Mouse (Mus musculus): ENCODE results near the gene Strbp. TPM values are rescaled to one million over a fixed set of nuclear protein-coding genes. Genes with fewer than 3 reads are reported as not detected.

Strbp gene
- 10 to 100 TPM; 48.2 to 68.0 TPM for total RNA-seq (2021)
- long read RNA-seq, experiment 1, transcript Strbp-202 (18 exons, 3,144 nt): major isoform, 34 of 57 reads
- long read RNA-seq, experiment 1, partial matches to known transcripts: 11 of 57 reads
- long read RNA-seq, experiment 1, other reads (novel, unspliced or antisense): 11 of 57 reads
- long read RNA-seq, experiment 2, transcript Strbp-202 (18 exons, 3,144 nt): major isoform, 9 of 15 reads
- long read RNA-seq, experiment 2, partial matches to known transcripts: 1 of 15 reads
- long read RNA-seq, experiment 2, other reads (novel, unspliced or antisense): 5 of 15 reads

DNA sequence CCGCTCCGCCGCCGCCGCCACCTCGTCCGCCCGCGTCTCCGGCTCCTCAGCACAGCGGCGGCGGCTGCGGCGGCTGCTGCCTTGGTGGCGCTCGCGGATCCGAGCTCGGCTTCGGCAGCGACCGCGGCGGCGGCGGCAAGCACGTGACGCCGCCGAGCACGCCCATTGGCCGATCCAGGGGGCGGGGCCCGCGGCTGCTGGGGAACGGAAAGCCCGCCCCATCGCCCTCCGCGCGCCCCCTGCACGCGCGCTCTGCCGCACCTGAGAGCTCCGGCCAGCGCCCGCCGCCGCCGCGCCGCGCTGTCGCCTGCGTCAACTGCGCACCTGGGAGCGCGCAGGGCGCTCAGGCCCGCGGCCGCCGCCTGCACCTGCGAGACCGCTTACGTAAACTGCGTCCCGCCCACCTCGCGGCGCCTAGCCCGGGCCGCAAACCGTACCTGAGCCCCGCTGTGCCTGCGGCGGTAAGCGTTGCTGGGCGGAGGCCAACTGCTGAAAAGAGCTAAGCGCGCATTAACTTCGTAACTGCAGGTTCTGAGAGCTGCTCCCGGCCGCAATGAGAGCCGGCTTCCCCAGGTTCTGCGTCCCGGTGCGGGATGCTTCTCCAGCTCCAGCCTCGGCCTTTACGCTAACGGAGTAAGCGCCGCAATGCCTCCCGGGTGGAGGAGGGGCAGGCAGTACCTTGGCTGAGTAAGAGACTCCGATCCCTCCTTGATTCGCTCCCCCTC is at the start of gene Strbp:
Gene Strbp, minus strand, starts transcription at position 630 of the 725 bp plus-strand sequence.
- DNase-seq: peak; percentile 96 to 98

DNA sequence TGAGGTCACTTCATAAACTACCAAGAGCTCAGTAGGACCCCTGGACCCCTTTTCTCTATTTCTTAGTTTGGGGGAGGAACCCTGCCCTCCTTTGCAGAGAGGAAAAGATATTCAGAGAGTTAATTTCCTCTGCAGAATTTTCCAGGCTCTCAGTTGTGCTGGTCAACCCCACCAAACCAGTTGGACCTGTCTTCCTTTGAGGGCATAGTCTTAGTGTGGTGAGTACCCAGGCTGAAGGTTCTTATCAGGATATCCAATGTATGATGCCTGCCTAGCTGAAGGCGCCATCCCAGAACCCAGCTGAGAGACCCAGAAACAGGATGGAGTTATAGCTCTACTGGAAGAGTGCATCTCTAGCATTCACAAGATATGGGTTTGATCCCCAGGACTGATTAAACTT is 47.5 kb upstream of the Strbp start:
- no peak for DNase-seq

DNA sequence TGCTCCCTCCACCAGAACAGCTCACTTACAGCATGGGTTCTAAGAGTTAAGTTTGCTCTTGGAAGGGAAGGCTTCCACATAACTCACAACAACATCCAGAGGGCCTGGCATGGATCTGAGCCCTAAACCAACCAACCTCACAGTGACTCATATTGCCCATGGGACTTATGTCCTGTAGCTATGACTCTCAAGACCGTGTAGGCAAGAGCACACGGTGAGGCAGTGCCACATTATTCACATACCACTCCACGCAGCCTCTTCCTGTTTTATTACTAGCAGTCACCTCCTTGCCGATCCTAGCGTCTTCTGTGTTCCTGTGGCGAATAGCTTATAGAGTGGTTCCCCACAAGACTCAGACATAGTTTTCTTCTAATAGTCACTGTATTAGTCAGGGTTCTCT is 45.7 kb upstream of the Strbp start:
- DNase-seq: no peak

DNA sequence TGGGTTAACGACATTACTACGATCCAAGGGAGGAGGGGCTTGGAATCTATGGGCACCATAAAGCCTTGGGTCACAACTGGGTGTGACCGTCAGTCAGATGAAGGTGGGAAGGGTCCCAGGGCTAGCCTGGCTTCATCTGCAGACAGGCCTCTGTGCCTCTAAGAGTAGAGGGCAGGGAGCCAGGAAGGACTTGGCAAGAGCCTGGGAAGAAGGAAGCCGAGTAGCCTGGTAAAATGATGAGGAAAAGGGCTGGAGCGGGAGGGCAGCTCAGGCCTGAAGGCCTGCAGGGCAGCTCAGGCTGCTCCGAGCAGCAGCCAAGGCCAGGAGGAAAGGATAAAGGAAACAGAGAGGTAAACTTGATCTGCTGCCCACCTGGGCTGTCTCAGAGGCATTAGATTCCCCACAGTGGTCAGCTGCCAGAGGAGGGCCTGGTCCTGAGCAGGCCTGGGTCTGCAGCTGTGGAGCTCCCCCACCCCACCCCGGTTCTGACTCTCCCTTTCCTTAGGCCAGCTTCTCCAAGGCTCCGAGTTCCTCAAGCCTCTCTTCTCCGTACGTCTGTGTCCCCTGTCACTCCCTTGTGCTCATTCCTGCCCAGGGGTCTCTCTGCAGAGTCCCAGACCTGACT is 44.9 kb upstream of the Strbp start:
- DNase-seq: peak; percentile 32 to 44

DNA sequence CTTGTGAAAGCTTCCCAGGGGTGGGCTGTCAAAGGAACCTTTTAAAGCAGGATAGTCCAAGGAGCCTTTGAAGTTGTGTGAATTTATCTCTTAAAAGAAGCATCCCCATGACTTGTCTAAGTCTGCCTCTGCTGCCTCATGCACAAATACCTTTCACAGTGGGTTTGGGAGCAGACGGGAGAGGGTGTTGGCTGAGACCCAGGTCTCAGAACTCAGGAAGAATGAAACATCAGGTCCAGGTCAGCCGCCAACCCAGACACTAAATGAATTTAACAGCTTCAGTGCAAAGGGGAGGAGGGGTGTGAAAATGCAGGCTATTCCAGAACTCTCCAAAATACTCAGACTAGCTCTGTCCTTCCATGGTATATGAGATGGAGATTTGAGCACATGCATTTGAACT is 44.2 kb upstream of the Strbp start:
- DNase-seq: no peak

DNA sequence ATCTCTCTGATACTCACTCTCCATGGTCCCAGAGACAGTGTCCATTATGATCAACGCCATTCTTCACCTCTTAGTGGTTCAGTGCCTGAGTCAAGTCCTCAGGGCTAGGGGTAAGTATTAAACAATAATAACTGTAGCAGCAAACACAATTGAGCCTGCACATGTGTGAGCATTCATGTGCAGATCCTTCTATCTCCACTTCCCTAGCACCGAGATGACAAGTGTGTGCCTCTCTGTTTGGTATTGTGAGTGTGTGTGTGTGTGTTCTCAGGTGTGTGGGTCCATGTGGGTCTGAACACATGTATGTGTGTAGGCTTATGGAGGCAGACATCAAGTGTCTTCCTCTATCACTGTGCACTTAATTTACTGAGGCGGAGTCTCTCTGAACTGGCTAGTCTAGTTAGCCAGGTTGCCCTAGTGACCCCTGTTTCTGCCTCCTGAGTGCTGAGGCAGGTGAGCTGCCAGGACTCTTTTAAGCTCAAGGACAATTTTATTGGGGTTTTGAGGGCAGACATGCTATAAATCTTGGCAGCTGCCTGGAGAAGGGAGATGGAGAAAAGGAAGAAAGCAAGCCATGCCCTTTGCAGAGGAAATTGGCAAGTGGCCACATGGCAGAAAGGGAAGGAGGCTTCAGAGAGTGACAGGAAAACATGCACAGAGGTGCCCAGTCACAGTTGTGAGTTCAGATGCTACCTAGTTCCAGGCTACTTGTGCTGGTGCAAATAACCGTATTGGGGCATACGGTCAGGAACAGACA is 42.8 kb upstream of the Strbp start:
- peak in 1 of 2 experiments; percentile 37 for DNase-seq

DNA sequence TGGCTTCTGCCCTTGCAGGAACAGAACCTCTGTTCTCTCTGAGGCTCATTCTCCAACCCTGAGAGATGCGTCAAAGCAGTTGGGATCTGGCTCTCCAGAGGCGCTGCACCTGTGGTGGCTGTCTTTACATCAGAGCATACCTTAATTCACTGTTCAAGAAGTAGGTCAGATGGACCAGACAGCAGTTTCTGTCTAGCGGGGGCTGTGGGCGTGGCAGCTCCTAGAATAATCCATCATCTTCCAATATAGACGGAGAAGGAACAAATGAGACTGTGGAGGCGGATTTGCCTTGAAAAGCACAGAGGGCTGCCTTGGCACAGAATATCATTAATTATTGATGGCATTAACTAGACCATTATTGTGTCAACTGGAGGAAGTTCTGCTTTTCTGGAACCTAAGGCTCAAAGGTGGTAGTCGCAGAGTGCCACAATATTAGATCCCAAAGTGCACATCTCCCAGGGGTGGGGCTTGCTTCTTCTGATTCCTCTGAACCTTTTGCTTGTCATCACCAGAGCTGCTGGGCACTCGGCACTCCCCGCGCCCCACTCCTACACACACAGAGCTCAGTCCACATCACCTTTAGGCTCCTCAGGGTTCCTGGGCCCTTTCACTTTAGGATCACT is 41.2 kb upstream of the Strbp start:
- DNase-seq: no peak

DNA sequence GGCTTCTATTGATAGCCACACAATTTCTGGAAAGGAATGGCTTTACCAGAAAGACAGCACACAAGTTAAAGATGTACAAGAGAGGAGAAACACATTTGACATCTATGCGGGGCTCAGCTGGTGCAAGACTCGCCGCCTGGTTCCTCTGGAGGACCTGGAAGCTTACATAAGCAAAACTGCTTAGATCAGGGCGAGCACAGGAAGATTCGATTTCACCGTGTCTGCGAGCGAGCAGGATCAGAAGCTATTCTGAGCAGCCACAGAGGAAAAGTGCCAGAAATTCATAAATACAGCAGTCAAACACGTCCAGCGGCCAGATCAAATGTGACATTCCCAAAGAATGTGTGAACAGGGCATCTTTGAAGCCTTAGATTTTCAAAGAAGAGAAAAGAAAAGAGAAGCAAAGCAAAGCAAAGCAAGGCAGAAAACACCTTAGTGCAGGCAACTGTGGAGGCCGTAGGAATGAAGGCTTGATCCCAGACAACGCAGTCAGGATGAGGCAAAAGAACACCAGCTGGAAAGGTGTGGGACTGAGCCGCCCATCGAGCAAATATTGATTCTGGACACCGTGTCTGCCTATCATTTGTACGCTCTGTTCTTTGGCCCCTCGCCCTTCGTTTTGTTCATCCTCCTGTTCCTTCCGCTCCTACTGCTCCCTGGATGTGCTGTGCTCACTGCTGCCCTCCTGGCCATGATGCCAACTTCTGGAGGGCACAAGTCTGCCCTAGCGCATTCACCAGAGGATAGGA is 38.3 kb upstream of the Strbp start:
- DNase-seq: no peak

DNA sequence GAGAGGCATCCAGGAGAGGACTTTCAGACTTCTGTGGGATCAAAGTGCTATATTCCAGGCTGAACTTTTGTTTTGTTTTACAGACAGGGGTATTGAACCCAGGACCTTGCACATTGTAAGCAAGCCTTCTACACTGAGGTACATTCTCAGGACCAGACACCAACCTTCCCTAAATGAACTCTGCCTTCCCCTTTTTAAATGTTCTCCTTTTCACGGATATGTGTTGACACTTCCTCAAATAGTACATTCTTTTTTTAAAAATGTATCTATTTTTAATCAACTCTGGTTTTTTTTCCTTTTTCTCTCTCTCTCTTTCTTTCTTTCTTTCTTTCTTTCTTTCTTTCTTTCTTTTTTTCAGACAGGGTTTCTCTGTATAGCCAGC is 32.1 kb upstream of the Strbp start:
- no peak for DNase-seq

DNA sequence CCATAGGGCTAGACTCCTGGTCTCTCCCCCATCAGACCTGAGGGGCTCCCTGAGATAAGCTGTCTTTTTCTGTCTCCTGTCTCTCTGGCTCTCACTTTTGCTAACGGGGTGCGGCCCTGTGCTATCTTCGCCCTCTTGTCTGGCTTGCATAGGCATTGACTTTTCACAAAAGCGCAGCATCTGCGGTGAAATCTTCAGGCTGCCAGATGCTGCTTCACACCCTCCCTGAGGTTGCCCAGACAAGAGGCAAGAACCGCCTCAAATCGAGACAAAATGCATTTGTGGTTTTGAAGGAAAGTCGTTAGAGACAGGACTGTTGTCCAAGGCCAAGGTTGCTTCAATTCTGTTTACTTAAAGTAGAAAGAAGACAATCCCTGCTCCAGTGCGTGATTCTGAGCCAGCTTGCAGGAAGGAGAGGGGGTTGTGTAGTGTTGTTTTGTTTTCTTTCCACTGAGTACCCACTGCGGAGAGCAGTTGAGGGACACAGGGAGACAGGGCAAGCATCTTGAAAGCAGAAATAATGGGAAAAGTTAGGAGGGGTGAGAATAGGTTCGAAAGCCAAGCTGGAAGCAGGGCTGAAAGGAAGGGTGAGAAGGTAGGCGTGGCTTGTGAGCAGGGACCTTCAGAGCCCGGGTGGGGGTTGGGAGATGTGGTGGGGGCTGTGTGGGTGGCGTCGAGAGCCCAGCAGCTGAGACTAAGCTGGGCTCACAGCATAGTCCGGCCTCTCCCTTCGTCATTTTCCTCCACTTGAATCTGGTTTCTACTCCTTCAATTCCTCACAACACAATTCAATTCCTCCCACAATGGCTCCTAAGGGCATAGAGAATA is 31.5 kb upstream of the Strbp start:
- DNase-seq: peak; percentile 55 to 61

DNA sequence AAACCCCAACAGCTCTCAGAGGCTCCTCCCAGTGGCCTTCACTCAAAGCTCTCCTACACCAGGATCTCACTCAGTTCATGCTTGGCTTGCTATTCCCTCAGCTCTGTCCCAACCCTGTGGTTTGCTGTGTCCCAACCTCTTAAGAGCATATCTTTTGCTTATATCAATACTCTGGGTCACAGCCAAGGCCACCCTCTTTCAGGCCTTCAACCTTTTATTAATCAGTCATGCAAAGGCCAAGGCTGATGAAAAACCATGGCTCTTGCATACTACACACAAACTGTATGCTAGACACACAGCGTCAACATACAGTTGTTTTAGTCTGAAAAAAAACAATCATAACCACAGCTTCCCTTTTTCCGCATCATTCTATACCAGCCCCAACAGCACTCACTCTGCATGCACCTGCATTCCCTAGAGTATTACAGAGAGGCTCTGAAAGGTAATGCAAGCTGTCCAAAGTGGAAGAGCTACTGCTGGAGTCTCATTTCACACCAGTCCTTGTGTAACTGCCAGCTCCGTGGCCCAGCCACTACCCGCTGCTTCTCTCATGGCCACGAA is 27.7 kb upstream of the Strbp start:
- DNase-seq: peak; percentile 65 to 77

DNA sequence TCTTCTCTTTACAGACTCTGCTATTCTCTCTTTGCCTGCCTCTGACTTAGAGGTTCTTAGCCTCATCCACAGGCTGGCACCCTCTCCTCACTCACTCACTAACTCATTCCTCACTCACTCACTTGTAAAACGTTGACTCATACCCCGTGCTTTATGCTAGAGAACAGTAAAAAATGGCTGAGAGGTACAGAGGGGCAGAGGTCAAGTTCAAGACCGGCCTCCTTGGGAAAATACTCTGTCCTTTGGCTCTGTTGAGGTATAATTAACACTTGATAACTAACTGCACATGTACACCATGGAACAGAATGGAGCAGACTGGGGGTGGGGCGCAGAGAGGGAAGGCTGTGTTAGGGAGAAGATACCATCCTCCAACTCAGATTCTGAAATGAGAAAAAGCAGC is 20.6 kb upstream of the Strbp start:
- peak in 1 of 2 experiments; percentile 19 for DNase-seq

DNA sequence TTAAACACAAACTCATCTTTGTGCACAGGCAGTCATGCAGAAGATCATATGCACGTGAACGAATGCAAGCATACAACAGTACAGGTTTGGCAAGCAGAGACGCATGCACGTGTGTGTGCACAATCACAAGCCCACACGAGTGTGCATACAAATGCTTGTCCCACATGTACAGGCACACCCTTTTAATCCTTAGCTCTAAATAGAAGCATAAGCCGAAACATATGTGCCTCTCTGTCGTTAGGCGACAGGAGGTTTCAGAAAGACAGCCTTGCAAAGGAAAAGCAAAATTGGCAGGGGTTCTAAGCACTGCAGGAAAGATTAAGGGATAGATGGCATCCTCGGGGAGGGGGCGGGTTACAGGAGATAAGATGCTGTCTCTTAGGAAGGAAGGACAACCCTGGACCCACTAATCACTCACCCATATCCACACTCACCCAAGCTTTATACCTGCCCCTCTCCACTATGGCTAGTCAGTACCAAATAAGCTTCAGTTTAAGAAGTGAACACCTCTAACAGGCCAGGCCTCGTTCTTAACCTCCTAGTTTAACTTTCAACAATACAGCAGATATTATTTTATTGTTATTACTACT is 19.9 kb upstream of the Strbp start:
- no peak for DNase-seq

DNA sequence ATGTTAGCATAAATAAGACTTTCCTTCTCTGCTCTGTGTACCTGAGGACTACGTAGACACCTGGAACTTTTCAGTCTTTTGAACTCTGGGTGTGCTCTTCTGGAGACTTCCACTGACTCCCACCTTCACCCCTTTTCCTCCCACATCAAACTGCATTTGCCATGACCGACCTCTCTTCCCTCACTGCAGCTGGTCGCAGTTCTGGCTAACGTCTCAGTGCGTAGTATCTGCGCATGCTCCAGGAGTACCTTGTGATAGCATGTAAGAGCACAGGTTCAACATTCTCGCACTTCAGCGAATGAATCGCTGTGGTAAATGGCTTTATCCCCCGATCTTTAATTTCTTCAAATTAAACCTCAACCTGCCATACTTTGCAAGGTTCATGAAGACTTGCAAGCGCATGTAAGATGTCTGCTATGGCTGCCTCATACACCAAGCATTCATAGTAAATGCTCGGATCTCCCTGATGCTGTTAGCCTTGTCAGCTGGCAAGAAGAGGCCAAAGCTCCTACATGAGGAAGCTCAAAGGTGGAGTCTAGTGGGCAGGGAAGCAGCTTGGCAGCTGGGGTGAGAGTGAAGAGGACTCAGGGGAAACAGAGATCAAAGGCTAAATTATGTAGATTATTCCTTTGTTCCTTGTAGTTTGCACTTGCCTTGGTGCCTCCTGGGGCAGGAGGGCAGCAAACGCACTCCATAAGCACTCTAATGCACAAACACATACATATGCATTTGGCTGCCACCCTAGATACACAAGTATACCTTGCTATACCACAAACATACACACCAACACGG is 19.2 kb upstream of the Strbp start:
- no peak for DNase-seq

DNA sequence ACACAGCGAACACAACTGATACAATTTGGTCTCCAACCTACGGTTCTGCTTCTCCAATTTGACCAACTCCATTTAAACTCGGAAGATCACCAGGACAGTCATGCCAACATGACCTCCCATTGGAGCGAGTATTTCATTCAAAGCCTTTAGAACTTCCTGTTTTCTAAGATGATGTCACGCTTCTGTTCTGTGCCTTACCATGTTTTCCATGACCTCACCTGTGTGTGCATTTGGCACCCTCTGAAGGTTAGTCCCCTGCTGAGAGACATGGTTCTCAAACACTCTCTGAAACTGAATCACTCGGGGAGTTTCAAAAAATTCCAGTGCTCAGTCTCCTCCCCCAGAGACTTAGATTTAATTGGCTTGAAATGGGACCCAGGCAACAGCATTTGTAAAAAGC is 12.6 kb upstream of the Strbp start:
- DNase-seq: no peak

DNA sequence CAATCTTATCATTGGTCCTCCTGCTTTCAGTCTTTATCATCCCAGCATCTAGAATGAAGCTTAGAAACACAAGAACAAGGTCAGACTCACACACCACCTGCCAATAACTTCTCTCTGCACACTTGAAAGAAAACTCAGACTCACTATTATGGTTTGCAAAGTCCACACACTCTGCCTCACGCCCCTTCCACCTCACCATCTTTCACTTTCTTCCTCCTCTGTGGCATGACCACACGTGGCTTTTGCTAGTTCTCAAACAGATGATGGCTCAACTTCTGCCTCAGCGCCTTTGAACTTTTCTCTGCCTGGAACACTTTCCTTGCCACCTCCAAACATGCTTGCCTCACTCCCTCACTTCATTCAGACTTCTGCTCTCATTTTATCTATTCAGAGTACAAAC is 11.7 kb upstream of the Strbp start:
- DNase-seq: no peak

DNA sequence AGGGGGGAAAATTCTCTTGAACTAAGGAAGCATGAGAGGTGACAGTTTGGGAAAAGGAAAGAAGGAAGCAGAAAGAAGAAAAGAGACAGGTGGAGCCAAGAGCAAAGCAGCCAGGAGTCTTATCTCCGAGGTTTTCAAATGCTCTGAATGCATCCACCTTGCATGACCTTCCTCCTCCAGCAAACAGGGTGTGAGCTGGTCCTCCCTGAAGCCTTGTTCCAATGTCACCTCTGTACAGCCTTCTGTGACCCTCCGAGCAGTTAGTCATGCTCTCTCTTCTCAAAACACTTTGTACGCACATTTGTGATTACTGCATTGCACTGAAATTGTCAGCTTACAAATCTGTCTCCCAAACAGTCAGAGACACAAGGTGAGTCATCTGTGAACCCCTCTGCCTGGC is 9.4 kb upstream of the Strbp start:
- no peak for DNase-seq

DNA sequence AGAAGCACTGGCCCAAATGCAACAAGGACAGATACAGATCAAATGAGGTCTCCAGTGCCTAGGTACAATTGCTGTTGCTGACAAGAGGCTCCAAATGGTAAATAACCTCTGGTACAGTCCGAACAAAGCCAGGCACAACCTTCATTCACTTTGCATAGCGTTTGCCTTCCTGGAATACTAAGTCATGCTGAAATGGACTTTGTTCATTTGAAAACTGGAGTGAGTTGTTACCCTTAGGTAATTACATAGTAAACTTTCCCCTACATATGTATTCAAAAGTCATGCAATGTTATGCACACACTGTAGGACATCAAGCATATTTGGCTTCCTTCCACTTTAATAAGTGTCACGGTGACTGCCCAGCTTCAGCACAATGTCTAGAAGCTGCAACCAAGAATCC is 5.2 kb upstream of the Strbp start:
- no peak for DNase-seq
